Mouse (Mus musculus): ENCODE data around the gene Duoxa2. TPM values are rescaled to one million over a fixed set of nuclear protein-coding genes. Genes with fewer than 3 reads are reported as not detected.
"Not testable (repeated sequence)": the region's sequence is repeated elsewhere in the genome, so short reads cannot be mapped to it uniquely, and the experiment has no call there.

Duoxa2 gene
- polyA plus RNA-seq, 1 experiment from 2014 or later, result 0.83 TPM

GRCm38 (mm10) chr2:122315372-122315771 is 16.7 kb downstream of the Duoxa2 start, which contains the start of gene Duox1:
Duox1 (plus strand) TSS chr2:122315672.
- no peak for ATAC-seq
- TF ChIP-seq CTCF (IDR thresholded peaks at IDR 0.05; ENCODE audit: low read depth), result no peak
- Histone ChIP-seq H3K27ac (ENCODE audit: low read depth, low read length) (no peak within 1 kb of the TSS), H3K4me2 (replicated peaks; ENCODE audit: low read depth) (no peak within 1 kb of the TSS), H3K9me3 (ENCODE audit: control insufficient read depth) (no peaks in the 10 kb centered on the region), H3K27me3 (replicated peaks; ENCODE audit: control insufficient read depth, insufficient read depth, low read length) (peaks cover 37% of the 10 kb centered on the region), H3K36me3 (ENCODE audit: control insufficient read depth, insufficient read depth) (no peaks in the 10 kb centered on the region), H3K4me1 (replicated peaks; ENCODE audit: control insufficient read depth, insufficient read depth, low read length) (no peaks in the 10 kb centered on the region; the same call in 1 of the 2 replicates), H3K9ac (ENCODE audit: low read depth, low read length) (no peak within 1 kb of the TSS), H3K4me3 (ENCODE audit: low read depth, low read length) (no peak within 1 kb of the TSS)
- 85% methylated on average over 7 of the region's 7 CpGs for WGBS

- no peak overlapping the region for H3K9ac ChIP-seq (ENCODE audit: low read depth, low read length)
- no peak overlapping the region for H3K27ac ChIP-seq (ENCODE audit: low read depth, low read length)
- TF ChIP-seq CTCF (IDR thresholded peaks at IDR 0.05; ENCODE audit: low read depth), result no peak
- peaks cover 31% of the 10 kb centered on the region for H3K27me3 ChIP-seq (replicated peaks; ENCODE audit: control insufficient read depth, insufficient read depth, low read length)
- no peak overlapping the region for H3K4me2 ChIP-seq (replicated peaks; ENCODE audit: low read depth)
- H3K4me1 ChIP-seq (replicated peaks; ENCODE audit: control insufficient read depth, insufficient read depth, low read length), result no peaks in the 10 kb centered on the region; the same call in 1 of the 2 replicates
- H3K4me3 ChIP-seq (ENCODE audit: low read depth, low read length), result no peak overlapping the region
- no peaks in the 10 kb centered on the region for H3K36me3 ChIP-seq (ENCODE audit: control insufficient read depth, insufficient read depth)
- no peaks in the 10 kb centered on the region for H3K9me3 ChIP-seq (ENCODE audit: control insufficient read depth)
- 51% methylated on average over 4 of the region's 4 CpGs for WGBS
- ATAC-seq, result no peak
Observed at GRCm38 (mm10) chr2:122317384-122317783, 18.7 kb downstream of the Duoxa2 start.

DNA sequence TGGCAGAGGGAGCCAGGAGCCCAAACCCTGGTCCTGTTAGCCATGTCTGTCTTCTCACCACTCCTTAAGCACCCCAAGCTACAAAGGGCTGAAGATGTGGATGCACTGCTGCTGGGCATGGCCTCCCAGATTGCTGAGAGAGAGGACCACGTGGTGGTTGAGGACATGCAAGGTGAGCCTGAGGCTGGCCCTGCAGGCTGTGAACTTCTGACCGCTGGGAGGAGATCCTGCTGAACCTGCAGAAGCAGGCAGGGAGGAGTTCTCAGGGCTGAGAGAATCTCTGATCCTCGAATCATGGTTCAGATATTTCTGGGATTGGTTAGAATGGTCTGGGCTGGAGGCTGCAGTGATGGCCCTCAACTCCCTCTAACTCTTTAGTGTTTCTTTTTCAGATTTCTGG is 25.3 kb downstream of the Duoxa2 start:
- no peaks in the 10 kb centered on the region for H3K9me3 ChIP-seq (ENCODE audit: control insufficient read depth)
- H3K4me1 ChIP-seq (replicated peaks; ENCODE audit: control insufficient read depth, insufficient read depth, low read length), result no peaks in the 10 kb centered on the region
- H3K36me3 ChIP-seq (ENCODE audit: control insufficient read depth, insufficient read depth), result no peaks in the 10 kb centered on the region
- H3K27ac ChIP-seq (ENCODE audit: low read depth, low read length), result no peak overlapping the region; the same call in 1 of the 2 replicates
- no peaks in the 10 kb centered on the region for H3K27me3 ChIP-seq (replicated peaks; ENCODE audit: control insufficient read depth, insufficient read depth, low read length)
- no peak for TF ChIP-seq CTCF (IDR thresholded peaks at IDR 0.05; ENCODE audit: low read depth)
- 0 out of 2 replicates have a peak, but pooled peaks have one; percentile 43 for ATAC-seq
- WGBS, result 44% methylated on average over 3 of the region's 3 CpGs
- H3K9ac ChIP-seq (ENCODE audit: low read depth, low read length), result no peak overlapping the region
- no peak overlapping the region for H3K4me2 ChIP-seq (replicated peaks; ENCODE audit: low read depth)
- H3K4me3 ChIP-seq (ENCODE audit: low read depth, low read length), result no peak overlapping the region

DNA sequence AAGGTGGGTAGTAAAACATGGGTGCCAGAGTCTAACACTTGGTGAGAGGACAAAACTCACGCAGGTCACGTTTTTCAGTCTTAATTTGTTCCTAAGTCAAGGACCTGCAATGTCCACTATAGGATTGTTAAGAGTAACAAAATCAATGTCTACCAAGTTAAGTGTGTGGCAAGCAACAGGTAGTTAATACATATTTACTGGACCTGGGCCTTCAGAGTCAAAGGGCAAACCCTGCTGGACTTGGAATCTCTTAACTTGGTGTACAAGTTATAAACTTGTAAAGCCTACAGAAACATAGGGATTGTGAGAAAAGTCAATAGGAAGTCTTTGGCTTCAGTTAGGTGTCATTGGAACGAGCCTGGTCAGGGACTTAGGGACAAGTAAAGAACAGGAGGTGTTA is 25.9 kb downstream of the Duoxa2 start:
- Histone ChIP-seq H3K4me1 (replicated peaks; ENCODE audit: control insufficient read depth, insufficient read depth, low read length) (no peaks in the 10 kb centered on the region), H3K27me3 (replicated peaks; ENCODE audit: control insufficient read depth, insufficient read depth, low read length) (no peaks in the 10 kb centered on the region), H3K27ac (ENCODE audit: low read depth, low read length) (no peak overlapping the region), H3K4me3 (ENCODE audit: low read depth, low read length) (no peak overlapping the region), H3K9ac (ENCODE audit: low read depth, low read length) (no peak overlapping the region), H3K4me2 (replicated peaks; ENCODE audit: low read depth) (no peak overlapping the region), H3K9me3 (ENCODE audit: control insufficient read depth) (no peaks in the 10 kb centered on the region), H3K36me3 (ENCODE audit: control insufficient read depth, insufficient read depth) (no peaks in the 10 kb centered on the region)
- ATAC-seq, result no peak
- no peak for TF ChIP-seq CTCF (IDR thresholded peaks at IDR 0.05; ENCODE audit: low read depth)
- 69% methylated on average over 3 of the region's 3 CpGs for WGBS

GRCm38 (mm10) chr2:122325361-122325760 is 26.7 kb downstream of the Duoxa2 start:
- H3K9me3 ChIP-seq (ENCODE audit: control insufficient read depth), result no peaks in the 10 kb centered on the region
- H3K4me1 ChIP-seq (replicated peaks; ENCODE audit: control insufficient read depth, insufficient read depth, low read length), result no peaks in the 10 kb centered on the region
- ATAC-seq, result no peak
- no peaks in the 10 kb centered on the region for H3K36me3 ChIP-seq (ENCODE audit: control insufficient read depth, insufficient read depth)
- no peak overlapping the region for H3K4me2 ChIP-seq (replicated peaks; ENCODE audit: low read depth)
- H3K27me3 ChIP-seq (replicated peaks; ENCODE audit: control insufficient read depth, insufficient read depth, low read length), result no peaks in the 10 kb centered on the region
- no peak overlapping the region for H3K9ac ChIP-seq (ENCODE audit: low read depth, low read length)
- no peak for TF ChIP-seq CTCF (IDR thresholded peaks at IDR 0.05; ENCODE audit: low read depth)
- H3K27ac ChIP-seq (ENCODE audit: low read depth, low read length), result no peak overlapping the region
- H3K4me3 ChIP-seq (ENCODE audit: low read depth, low read length), result no peak overlapping the region
- 78% methylated on average over 2 of the region's 2 CpGs for WGBS

DNA sequence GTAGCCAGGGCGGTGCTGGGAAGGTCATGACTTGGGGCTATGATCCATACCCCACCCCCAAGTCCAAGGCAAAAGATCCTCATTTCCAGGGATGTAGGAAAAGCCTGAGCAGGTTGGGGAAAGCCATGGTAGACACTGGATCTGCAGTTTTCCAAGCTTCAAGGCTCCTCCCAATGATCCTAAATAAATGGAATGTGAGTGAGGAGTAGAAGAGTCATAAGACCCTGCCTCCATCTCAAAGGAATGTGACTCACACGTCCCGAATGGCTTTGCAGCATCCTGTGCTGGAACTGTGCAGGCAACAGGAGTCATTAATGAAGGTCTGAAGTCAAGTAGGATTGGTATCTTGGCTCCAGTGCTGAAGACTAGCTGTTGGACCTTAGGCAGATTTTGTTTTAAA is 29.3 kb downstream of the Duoxa2 start:
- 57% methylated on average over 3 of the region's 3 CpGs for WGBS
- no peaks in the 10 kb centered on the region for H3K27me3 ChIP-seq (replicated peaks; ENCODE audit: control insufficient read depth, insufficient read depth, low read length)
- no peak for ATAC-seq
- no peak overlapping the region for H3K27ac ChIP-seq (ENCODE audit: low read depth, low read length)
- no peaks in the 10 kb centered on the region for H3K36me3 ChIP-seq (ENCODE audit: control insufficient read depth, insufficient read depth)
- no peak overlapping the region for H3K4me3 ChIP-seq (ENCODE audit: low read depth, low read length)
- H3K4me1 ChIP-seq (replicated peaks; ENCODE audit: control insufficient read depth, insufficient read depth, low read length), result no peaks in the 10 kb centered on the region
- H3K4me2 ChIP-seq (replicated peaks; ENCODE audit: low read depth), result no peak overlapping the region
- H3K9me3 ChIP-seq (ENCODE audit: control insufficient read depth), result no peaks in the 10 kb centered on the region
- no peak for TF ChIP-seq CTCF (IDR thresholded peaks at IDR 0.05; ENCODE audit: low read depth)
- no peak overlapping the region for H3K9ac ChIP-seq (ENCODE audit: low read depth, low read length)

GRCm38 (mm10) chr2:122330317-122330716 is 31.6 kb downstream of the Duoxa2 start:
- not testable (repeated sequence) for H3K4me3 ChIP-seq (ENCODE audit: low read depth, low read length); H3K9me3 ChIP-seq (ENCODE audit: control insufficient read depth); H3K36me3 ChIP-seq (ENCODE audit: control insufficient read depth, insufficient read depth); H3K27me3 ChIP-seq (replicated peaks; ENCODE audit: control insufficient read depth, insufficient read depth, low read length); H3K9ac ChIP-seq (ENCODE audit: low read depth, low read length); H3K4me2 ChIP-seq (replicated peaks; ENCODE audit: low read depth); H3K27ac ChIP-seq (ENCODE audit: low read depth, low read length); H3K4me1 ChIP-seq (replicated peaks; ENCODE audit: control insufficient read depth, insufficient read depth, low read length); ATAC-seq
- WGBS, result 92% methylated on average over 4 of the region's 6 CpGs

Data from intestine, postnatal 0 days (tissue).